Mouse (Mus musculus): ENCODE data around the gene Jmjd8. TPM values are rescaled to one million over a fixed set of nuclear protein-coding genes. Genes with fewer than 3 reads are reported as not detected.
A peak's percentile ranks its signal among the peaks of the same experiment; 100 is the strongest.

The Jmjd8 gene
- polyA plus RNA-seq, 1 experiment, result 65.2 TPM

DNA sequence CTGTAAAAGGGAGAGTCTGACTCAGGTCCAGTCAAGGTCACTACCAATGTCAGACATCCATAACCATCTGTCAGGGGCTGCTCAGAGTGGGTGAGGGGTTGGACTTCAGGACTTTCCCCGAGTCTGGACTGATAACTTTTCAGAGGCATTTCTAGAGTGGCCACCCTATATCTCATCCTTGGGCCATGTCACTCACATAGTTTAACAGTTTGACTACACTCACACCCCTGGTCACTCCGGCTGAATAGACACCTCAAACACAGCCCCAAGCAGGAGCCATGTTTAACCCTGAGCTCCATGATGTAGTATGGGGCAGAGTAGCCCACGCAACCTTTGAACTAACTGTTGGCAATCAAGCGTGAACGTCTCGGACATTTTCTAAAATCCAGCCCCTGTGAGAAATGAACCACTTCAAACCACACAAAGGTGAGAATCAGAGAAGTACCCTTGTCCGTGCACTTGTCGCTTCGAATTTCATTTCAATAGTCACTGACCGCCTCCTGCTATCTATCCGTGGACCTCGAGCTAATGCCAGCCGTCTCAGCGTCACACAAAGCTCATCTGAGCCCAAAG, 45.6 kb downstream of the Jmjd8 start:
- H3K4me3 ChIP-seq (replicated peaks; ENCODE audit: extremely low read depth, low read depth, low read length), result peak overlapping the region; percentile 98
- H3K4me1 ChIP-seq (ENCODE audit: control insufficient read depth, insufficient read depth, low read length), result peaks cover 3% of the 10 kb centered on the region
- DNase-seq, result no peak
- TF ChIP-seq CTCF (IDR thresholded peaks at IDR 0.05; ENCODE audit: insufficient read depth, low read length) (no peak), POLR2A (IDR thresholded peaks at IDR 0.05; ENCODE audit: borderline replicate concordance, extremely low read depth, low read depth, low read length) (no peak)
- whole genome bisulfite sequencing, result 13% methylated on average over 14 of the region's 14 CpGs

DNA sequence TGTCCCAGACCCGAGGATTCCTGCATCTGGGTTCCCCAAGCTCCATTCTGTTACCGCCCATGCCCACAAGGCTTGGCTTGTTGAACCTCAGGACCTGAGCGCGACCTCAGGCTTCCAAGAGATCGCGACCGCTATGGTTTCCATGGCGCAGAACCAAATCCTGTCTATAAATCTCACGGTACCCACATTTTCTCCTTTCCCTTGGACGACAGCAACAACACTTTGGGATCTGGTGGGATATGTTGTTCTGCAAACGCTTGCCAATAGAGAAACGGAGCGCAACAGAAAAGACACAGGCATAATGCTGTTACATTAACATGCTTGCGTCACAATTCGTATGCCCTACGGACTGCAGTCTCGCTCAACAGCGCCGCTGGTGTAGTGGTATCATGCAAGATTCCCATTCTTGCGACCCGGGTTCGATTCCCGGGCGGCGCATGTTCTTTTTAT, 46.1 kb downstream of the Jmjd8 start, which contains the start of gene Mettl26:
TSS of gene Mettl26 (plus strand) at position 354 of the 450 bp plus-strand sequence.
- under 1% methylated on average over 25 of the region's 25 CpGs for WGBS
- TF ChIP-seq POLR2A (IDR thresholded peaks at IDR 0.05; ENCODE audit: borderline replicate concordance, extremely low read depth, low read depth, low read length), result peak; percentile 23; the same call in 1 of the 2 replicates
- no peak; the same call in 1 of the 2 replicates for TF ChIP-seq CTCF (IDR thresholded peaks at IDR 0.05; ENCODE audit: insufficient read depth, low read length)
- H3K4me3 ChIP-seq (replicated peaks; ENCODE audit: extremely low read depth, low read depth, low read length), result peak within 1 kb of the TSS; percentile 98
- peak; percentile 96 for DNase-seq
- peaks cover 3% of the 10 kb centered on the region for H3K4me1 ChIP-seq (ENCODE audit: control insufficient read depth, insufficient read depth, low read length)

DNA sequence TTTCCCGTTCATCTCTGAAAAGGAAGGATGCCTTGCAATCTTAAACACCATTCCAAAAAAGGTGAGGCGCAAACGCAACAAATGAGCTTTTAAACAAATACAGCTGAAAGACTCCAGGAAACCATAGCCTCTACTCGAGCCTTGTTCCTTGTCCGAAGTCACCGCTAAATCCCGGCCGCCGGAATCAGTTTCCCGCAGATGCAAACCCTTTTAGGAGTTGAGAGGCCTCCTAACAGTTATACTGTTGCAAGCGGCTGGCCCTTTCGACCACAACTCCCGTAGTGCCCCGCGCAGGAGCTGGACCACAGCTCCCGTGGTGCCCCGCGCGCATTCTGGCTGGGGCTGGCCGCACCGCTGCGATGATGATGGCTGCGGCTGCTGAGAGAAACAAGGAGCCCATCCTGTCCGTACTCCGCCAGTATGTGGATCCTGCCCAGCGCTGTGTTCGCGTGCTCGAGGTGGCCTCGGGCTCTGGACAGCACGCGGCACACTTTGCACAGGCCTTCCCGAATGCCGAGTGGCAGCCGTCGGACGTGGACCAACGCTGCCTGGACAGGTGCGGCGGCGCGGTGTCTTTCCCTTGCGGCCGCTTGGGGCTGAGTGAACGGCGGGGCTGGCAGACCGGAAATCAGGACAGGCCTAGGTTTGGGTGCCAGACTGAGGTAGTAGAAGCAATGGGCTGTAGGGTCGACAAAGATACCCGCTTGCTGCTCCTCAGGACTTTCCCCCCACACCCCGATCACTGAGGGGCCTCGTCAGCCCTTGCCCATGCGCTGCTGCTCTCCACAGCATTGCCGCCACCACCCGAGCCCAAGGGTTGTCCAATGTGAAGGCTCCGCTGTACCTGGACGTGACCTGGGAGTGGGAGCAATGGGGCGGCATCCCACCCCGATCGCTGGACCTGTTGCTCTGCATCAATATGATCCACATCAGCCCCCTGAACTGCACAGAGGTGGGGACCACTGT, 46.8 kb downstream of the Jmjd8 start:
- under 1% methylated on average over 59 of the region's 59 CpGs for WGBS
- Histone ChIP-seq H3K4me1 (ENCODE audit: control insufficient read depth, insufficient read depth, low read length) (peaks cover 3% of the 10 kb centered on the region), H3K4me3 (replicated peaks; ENCODE audit: extremely low read depth, low read depth, low read length) (peak overlapping the region; percentile 98)
- DNase-seq, result peak; percentile 86
- peak; percentile 90 for TF ChIP-seq POLR2A (IDR thresholded peaks at IDR 0.05; ENCODE audit: borderline replicate concordance, extremely low read depth, low read depth, low read length)
- no peak for TF ChIP-seq CTCF (IDR thresholded peaks at IDR 0.05; ENCODE audit: insufficient read depth, low read length)

DNA sequence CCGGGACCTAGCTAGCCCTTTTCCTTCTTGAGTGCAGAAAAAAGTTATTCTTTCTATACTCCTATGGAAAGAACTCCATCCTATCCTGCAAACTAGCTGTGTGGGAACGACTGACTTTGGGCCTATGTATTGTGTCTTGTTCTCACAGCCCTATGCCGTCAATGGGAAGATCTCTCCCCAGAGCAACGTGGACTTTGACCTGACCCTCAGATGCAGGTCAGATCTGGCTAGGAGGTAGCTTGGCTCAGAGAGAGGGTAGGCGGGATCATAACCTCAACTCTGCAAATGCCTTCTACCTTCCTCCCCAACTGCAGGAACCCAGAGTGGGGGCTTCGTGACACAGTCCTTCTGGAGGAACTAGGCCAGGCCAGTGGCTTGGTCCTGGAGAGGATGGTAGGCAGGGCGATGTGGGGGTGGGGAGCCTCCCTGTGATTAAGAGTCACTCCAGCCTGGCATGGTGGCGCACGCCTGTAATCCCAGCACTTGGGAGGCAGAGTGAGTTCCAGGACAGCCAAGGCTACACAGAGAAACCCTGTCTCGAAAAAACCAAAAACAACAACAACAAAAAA, 47.8 kb downstream of the Jmjd8 start:
- no peak for DNase-seq
- H3K4me3 ChIP-seq (replicated peaks; ENCODE audit: extremely low read depth, low read depth, low read length), result no peak overlapping the region
- peaks cover 3% of the 10 kb centered on the region for H3K4me1 ChIP-seq (ENCODE audit: control insufficient read depth, insufficient read depth, low read length)
- WGBS, result 60% methylated on average over 10 of the region's 10 CpGs
- TF ChIP-seq CTCF (IDR thresholded peaks at IDR 0.05; ENCODE audit: insufficient read depth, low read length), result no peak
- TF ChIP-seq POLR2A (IDR thresholded peaks at IDR 0.05; ENCODE audit: borderline replicate concordance, extremely low read depth, low read depth, low read length), result no peak

DNA sequence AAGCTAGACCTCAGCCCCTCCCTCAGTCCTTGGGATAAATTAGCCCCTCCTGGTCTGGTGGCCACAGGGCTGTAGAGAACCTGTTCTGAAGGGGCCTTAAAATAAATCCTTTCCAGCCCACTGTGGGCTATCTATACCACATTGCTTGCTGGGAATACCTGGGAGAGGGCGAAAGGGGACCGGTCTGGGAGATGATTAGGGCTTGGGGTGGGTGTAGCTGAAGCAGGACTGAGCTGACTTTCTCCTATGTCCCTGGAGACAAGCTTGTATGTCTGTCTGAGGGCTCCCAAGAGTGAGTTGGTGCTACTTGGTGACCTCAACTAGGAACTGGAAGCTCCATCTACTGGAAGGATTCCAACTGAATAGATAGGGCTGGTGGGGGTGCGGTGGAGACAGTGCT, 48.4 kb downstream of the Jmjd8 start:
- peaks cover 3% of the 10 kb centered on the region for H3K4me1 ChIP-seq (ENCODE audit: control insufficient read depth, insufficient read depth, low read length)
- H3K4me3 ChIP-seq (replicated peaks; ENCODE audit: extremely low read depth, low read depth, low read length), result no peak overlapping the region
- WGBS, result 87% methylated on average over 3 of the region's 3 CpGs
- DNase-seq, result no peak
- TF ChIP-seq CTCF (IDR thresholded peaks at IDR 0.05; ENCODE audit: insufficient read depth, low read length) (no peak), POLR2A (IDR thresholded peaks at IDR 0.05; ENCODE audit: borderline replicate concordance, extremely low read depth, low read depth, low read length) (no peak)

DNA sequence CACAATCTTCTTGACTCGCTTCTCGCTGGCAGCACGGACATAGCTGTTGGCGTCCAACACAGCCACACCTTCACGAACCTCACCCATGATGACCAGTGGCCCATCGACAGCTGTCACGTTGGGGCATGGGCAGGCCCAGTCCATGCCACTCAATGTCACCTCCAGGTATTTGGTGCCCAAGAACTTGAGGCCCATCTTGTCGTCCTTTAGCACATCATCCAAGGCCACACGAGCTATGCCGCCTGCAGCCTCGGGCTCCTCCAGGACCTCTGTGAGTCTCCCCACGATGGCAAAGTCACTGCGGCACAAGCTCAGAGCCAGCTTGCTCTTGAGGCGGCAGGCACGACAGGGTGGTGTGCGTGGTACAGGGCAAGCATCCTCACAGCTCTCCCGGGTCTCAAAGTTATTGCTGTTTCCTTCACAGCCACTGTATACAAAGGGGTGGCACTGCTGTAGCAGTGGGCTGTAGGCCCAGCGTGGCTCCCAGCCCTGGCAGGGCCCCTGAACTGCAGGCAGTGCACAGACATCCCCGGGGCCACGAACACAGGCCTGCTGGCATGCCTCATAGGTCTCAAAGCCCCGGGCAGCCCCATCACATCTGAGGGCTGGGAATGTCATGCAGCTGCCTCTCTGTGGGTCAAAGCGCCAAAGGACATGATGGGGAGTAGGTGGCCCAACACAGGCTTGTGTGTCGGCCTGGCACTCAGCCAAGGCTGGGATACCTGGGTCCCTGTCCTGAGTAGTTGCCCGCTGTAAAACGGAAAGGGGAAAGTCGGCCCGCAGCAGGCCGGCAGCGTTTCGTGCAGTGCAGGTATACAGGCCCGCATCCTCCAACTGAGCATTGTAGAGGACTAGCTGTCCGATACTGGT, 49.3 kb downstream of the Jmjd8 start:
- DNase-seq, result no peak
- TF ChIP-seq CTCF (IDR thresholded peaks at IDR 0.05; ENCODE audit: insufficient read depth, low read length) (no peak), POLR2A (IDR thresholded peaks at IDR 0.05; ENCODE audit: borderline replicate concordance, extremely low read depth, low read depth, low read length) (no peak)
- H3K4me1 ChIP-seq (ENCODE audit: control insufficient read depth, insufficient read depth, low read length), result peaks cover 3% of the 10 kb centered on the region
- no peak overlapping the region for H3K4me3 ChIP-seq (replicated peaks; ENCODE audit: extremely low read depth, low read depth, low read length)
- WGBS, result 90% methylated on average over 32 of the region's 32 CpGs

DNA sequence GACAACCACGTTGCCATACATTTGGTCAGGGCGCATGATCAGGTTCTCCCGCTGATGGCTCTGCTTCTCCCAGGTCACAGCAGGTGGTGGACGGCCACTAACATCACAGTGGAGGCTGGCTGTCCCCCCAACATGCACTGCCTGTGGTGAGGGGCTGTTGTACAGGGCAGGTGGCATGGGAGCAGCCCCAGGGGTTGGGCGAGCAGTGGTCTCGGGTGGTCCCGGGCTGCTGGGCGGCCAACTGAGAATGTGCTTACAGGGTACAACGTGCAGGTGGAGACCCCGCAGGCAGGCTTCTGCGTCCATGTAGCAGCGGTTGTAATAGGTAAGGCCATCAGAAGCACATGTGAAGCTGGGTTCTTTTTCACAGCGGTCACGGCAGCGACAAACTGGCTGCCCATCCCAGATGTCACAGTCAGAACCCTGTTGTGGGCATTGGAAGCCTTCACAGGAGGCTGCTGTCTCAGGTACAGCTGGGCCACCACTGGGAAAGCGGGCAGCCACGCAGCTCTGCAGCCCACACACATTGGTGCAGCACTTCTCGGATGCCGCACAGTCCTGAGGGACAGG, 50.0 kb downstream of the Jmjd8 start:
- WGBS, result 93% methylated on average over 19 of the region's 19 CpGs
- Histone ChIP-seq H3K4me3 (replicated peaks; ENCODE audit: extremely low read depth, low read depth, low read length) (no peak overlapping the region), H3K4me1 (ENCODE audit: control insufficient read depth, insufficient read depth, low read length) (peaks cover 3% of the 10 kb centered on the region)
- TF ChIP-seq POLR2A (IDR thresholded peaks at IDR 0.05; ENCODE audit: borderline replicate concordance, extremely low read depth, low read depth, low read length) (no peak), CTCF (IDR thresholded peaks at IDR 0.05; ENCODE audit: insufficient read depth, low read length) (no peak)
- DNase-seq, result no peak

DNA sequence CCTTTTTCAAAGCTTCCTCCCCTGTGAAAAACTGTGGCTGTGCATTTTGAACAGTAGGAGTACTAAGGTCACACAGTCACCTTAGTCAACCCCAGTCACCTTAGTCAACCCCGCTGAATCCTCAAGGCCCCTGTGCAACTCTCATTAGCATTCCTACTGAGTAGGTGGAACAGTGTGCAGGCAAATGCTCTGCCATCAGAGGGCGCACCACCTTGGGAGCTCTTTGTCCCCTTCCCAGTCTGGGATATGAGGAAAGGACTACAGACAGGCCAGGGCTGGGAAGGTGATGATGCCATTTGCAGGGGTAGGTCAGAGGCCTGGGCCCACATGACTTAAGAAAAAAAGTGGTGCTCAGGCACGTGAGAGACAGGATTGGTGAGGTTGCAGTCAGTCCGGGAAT, 50.6 kb downstream of the Jmjd8 start:
- TF ChIP-seq CTCF (IDR thresholded peaks at IDR 0.05; ENCODE audit: insufficient read depth, low read length) (peak; percentile 57), POLR2A (IDR thresholded peaks at IDR 0.05; ENCODE audit: borderline replicate concordance, extremely low read depth, low read depth, low read length) (no peak)
- Histone ChIP-seq H3K4me3 (replicated peaks; ENCODE audit: extremely low read depth, low read depth, low read length) (no peak overlapping the region), H3K4me1 (ENCODE audit: control insufficient read depth, insufficient read depth, low read length) (peaks cover 3% of the 10 kb centered on the region)
- 75% methylated on average over 4 of the region's 4 CpGs for WGBS
- DNase-seq, result no peak

Measured in lung, adult 2 months (tissue).